Mouse (Mus musculus): ENCODE results near the gene Spata4. TPM values are rescaled to one million over a fixed set of nuclear protein-coding genes. Genes with fewer than 3 reads are reported as not detected.

The Spata4 gene
- polyA plus RNA-seq (2014; fragmentation: Illumina TruSeq; extraction: RNeasy Lipid Tissue Mini Kit (QIAGEN cat#74804); ENCODE audit: low read depth, low replicate concordance) = not detected

GRCm38 (mm10) chr8:54600671-54601251, at the start of gene Spata4:
Gene Spata4 (plus strand): TSS chr8:54600781.

Other genes starting within 250 kb of the Spata4 start
- 25.2 TPM for gene Asb5, start 71.2 kb upstream of the Spata4 start, polyA plus RNA-seq (2014; fragmentation: Illumina TruSeq; extraction: RNeasy Lipid Tissue Mini Kit (QIAGEN cat#74804); ENCODE audit: low read depth, low replicate concordance)
- gene Spcs3, start 70.8 kb upstream of the Spata4 start, polyA plus RNA-seq (2014; fragmentation: Illumina TruSeq; extraction: RNeasy Lipid Tissue Mini Kit (QIAGEN cat#74804); ENCODE audit: low read depth, low replicate concordance) = 41.7 TPM

Data from heart, adult 10 weeks (tissue).